Comparison of ENCODE assay signal across 18 mouse cellular contexts in genomic region chr9:37107546-37107945, GRCm38 (mm10). TPM values are rescaled to one million over a fixed set of nuclear protein-coding genes. Genes with fewer than 3 reads are reported as not detected.
A peak's percentile ranks its signal among the peaks of the same experiment; 100 is the strongest.
DNase-seq lines count a peak whose midpoint lies in the region; ATAC-seq and TF ChIP-seq lines count a peak whose summit lies in the region.
"Had no signal": no experiment of that assay in that cellular context is flagged by ENCODE, and none has a peak within 500 bp of the region (broad histone marks: within the 10 kb centered on the region; RNA-seq: fewer than 3 reads in every experiment).

No protein-coding gene starts in this region.

- no peak for DNase-seq in hindbrain, embryonic 10.5 days (ENCODE audit: low spot score)
- DNase-seq in lung, postnatal 10 days, result peak; percentile 32
- no peak for DNase-seq in lung, postnatal 4 days
- DNase-seq in ES-E14 (ENCODE audit: low read depth, low spot score), result no peak
- no peak for DNase-seq in right cerebral cortex, postnatal 4 days
- DNase-seq: adrenal gland, adult 8-10 months; cerebellum, postnatal 10 days; layer of hippocampus, adult 9-11 months; liver, embryonic 13.5 days; thymus, adult 18-20 months had no signal

- no peak for TF ChIP-seq POLR2A in embryonic fibroblast, embryonic 13.5 days (IDR thresholded peaks at IDR 0.05; ENCODE audit: low read depth, low read length)

- H3K9me3 ChIP-seq in hindbrain, embryonic 10.5 days, result no peaks in the 10 kb centered on the region
- H3K9me3 ChIP-seq in hindbrain, embryonic 13.5 days, result no peaks in the 10 kb centered on the region
- no peaks in the 10 kb centered on the region for H3K9me3 ChIP-seq in ES-E14 (ENCODE audit: control insufficient read depth, insufficient read depth, low read depth, low read length)
- H3K9me3 ChIP-seq: embryonic facial prominence, embryonic 15.5 days; limb, embryonic 12.5 days; liver, embryonic 13.5 days; neural tube, embryonic 15.5 days had no signal

- H3K27me3 ChIP-seq in hindbrain, embryonic 10.5 days (ENCODE audit: insufficient read depth, poor library complexity, severe bottlenecking), result no peaks in the 10 kb centered on the region
- H3K27me3 ChIP-seq in hindbrain, embryonic 13.5 days, result no peaks in the 10 kb centered on the region
- H3K27me3 ChIP-seq: embryonic facial prominence, embryonic 15.5 days; liver, embryonic 13.5 days; neural tube, embryonic 15.5 days had no signal

- H3K27ac ChIP-seq in hindbrain, embryonic 10.5 days, result peak overlapping the region; percentile 80
- no peak overlapping the region for H3K27ac ChIP-seq in hindbrain, embryonic 13.5 days
- peak overlapping the region; percentile 57 for H3K27ac ChIP-seq in ES-E14 (ENCODE audit: insufficient read depth, low read depth, low read length, poor library complexity, severe bottlenecking)
- H3K27ac ChIP-seq in embryonic fibroblast, embryonic 13.5 days (ENCODE audit: insufficient read depth, low read length), result peak overlapping the region; percentile 20; the same call in 1 of the 2 replicates
- H3K27ac ChIP-seq: embryonic facial prominence, embryonic 15.5 days; hindbrain, postnatal 0 days; limb, embryonic 12.5 days; liver, embryonic 13.5 days; neural tube, embryonic 15.5 days had no signal

- ATAC-seq in hindbrain, embryonic 13.5 days (ENCODE audit: low FRiP score), result no peak
- ATAC-seq: forebrain, embryonic 14.5 days; hindbrain, postnatal 0 days had no signal

- peaks cover 60% of the 10 kb centered on the region for H3K4me1 ChIP-seq in hindbrain, embryonic 10.5 days (replicated peaks)
- H3K4me1 ChIP-seq in hindbrain, embryonic 13.5 days (replicated peaks), result peaks cover 26% of the 10 kb centered on the region
- H3K4me1 ChIP-seq in ES-E14 (ENCODE audit: control insufficient read depth in 2 of 2, insufficient read depth in 2 of 2, low read length in 2 of 2, poor library complexity in 1 of 2), result peaks cover 3 to 13% of the 10 kb centered on the region in 2 experiments; a peak in 3 of 4 replicates
- H3K4me1 ChIP-seq in embryonic fibroblast, embryonic 13.5 days (ENCODE audit: control insufficient read depth, insufficient read depth, low read length), result peaks cover 14% of the 10 kb centered on the region
- H3K4me1 ChIP-seq: liver, embryonic 13.5 days had no signal

- in situ Hi-C loops in ES-E14 (cut with MboI; ENCODE audit: low sequenced_read_pairs in 2 of 2, unreplicated experiment in 2 of 2), result no loop called here

- H3K9ac ChIP-seq in hindbrain, embryonic 13.5 days, result no peak overlapping the region
- H3K9ac ChIP-seq in ES-E14 (ENCODE audit: insufficient read depth, low read depth, low read length, poor library complexity, severe bottlenecking), result no peak overlapping the region
- H3K9ac ChIP-seq: embryonic facial prominence, embryonic 15.5 days; limb, embryonic 12.5 days; liver, embryonic 13.5 days; neural tube, embryonic 15.5 days had no signal

- TF ChIP-seq CTCF in embryonic fibroblast, embryonic 13.5 days (IDR thresholded peaks at IDR 0.05; ENCODE audit: borderline replicate concordance, insufficient read depth, low read length), result no peak

- no peak overlapping the region for H3K4me2 ChIP-seq in hindbrain, embryonic 13.5 days
- H3K4me2 ChIP-seq: embryonic facial prominence, embryonic 15.5 days; limb, embryonic 12.5 days; liver, embryonic 13.5 days; neural tube, embryonic 15.5 days had no signal

- no peak overlapping the region for H3K4me3 ChIP-seq in hindbrain, embryonic 10.5 days
- H3K4me3 ChIP-seq in hindbrain, embryonic 13.5 days, result no peak overlapping the region
- no peak overlapping the region for H3K4me3 ChIP-seq in ES-E14 (ENCODE audit: insufficient read depth in 1 of 2, low read depth in 1 of 2, low read length in 2 of 2, poor library complexity in 1 of 2, severe bottlenecking in 1 of 2)
- H3K4me3 ChIP-seq in embryonic fibroblast, embryonic 13.5 days (ENCODE audit: insufficient read depth, low read length), result no peak overlapping the region
- H3K4me3 ChIP-seq: embryonic facial prominence, embryonic 15.5 days; limb, embryonic 12.5 days; liver, embryonic 13.5 days; myocyte; neural tube, embryonic 15.5 days had no signal

- WGBS in hindbrain, embryonic 10.5 days, result 48% methylated on average over 2 of the region's 2 CpGs
- WGBS in hindbrain, embryonic 13.5 days, result 55% methylated on average over 2 of the region's 2 CpGs

- H3K36me3 ChIP-seq in hindbrain, embryonic 10.5 days, result peaks cover 12% of the 10 kb centered on the region; the same call in 1 of the 2 replicates
- no peaks in the 10 kb centered on the region for H3K36me3 ChIP-seq in hindbrain, embryonic 13.5 days
- no peaks in the 10 kb centered on the region for H3K36me3 ChIP-seq in ES-E14 (ENCODE audit: control insufficient read depth, insufficient read depth, low read length, poor library complexity, severe bottlenecking)
- H3K36me3 ChIP-seq: embryonic facial prominence, embryonic 15.5 days; limb, embryonic 12.5 days; liver, embryonic 13.5 days; neural tube, embryonic 15.5 days had no signal

TF ChIP-seq in ES-E14, 5 proteins besides CTCF, POLR2A, EP300 and RAD21:
- TF ChIP-seq ZNF384 (IDR thresholded peaks at IDR 0.05; ENCODE audit: low read depth, low read length), result no peak
- TF ChIP-seq CHD2 (IDR thresholded peaks at IDR 0.05; ENCODE audit: low read depth, low read length), result no peak
- no peak for TF ChIP-seq ZC3H11A (IDR thresholded peaks at IDR 0.05; ENCODE audit: borderline replicate concordance, low read depth, low read length)
- no peak for TF ChIP-seq MAFK (IDR thresholded peaks at IDR 0.05; ENCODE audit: insufficient read depth, low read depth, low read length)
TF ChIP-seq in ES-E14: peak in this region for 0.

RNA-seq across cellular contexts. Expression of gene Pknox2, which starts 39.7 kb away (rescaled TPM):
- polyA plus RNA-seq in hindbrain, embryonic 10.5 days (2016; fragmentation: Nextera tagmentation; extraction: Ambion mirVana), result 35.0 and 40.3 TPM in 2 replicates
- 39.5 and 44.7 TPM in 2 replicates for polyA plus RNA-seq in hindbrain, embryonic 13.5 days (2015; fragmentation: Nextera tagmentation; extraction: Ambion mirVana)
- total RNA-seq in ES-E14 (2012; rRNA removed), result 1.2 and 1.8 TPM in 2 replicates
- 20.3 and 23.7 TPM in 2 replicates for polyA plus RNA-seq in embryonic fibroblast, embryonic 13.5 days (2011; ENCODE audit: insufficient read length, low read depth, missing spikeins)
